Mouse (Mus musculus) monocyte, adult 5-6 weeks (primary cell): Measurements from ENCODE around the gene Gm20716. TPM values are rescaled to one million over a fixed set of nuclear protein-coding genes. Genes with fewer than 3 reads are reported as not detected.

ENCODE experiments used
- ATAC-seq: fragments of 153-309, 156-312 bp; replicated peaks from 2 replicates; pipeline ENCODE4 v1.8.0; 2017; ENCODE audit warnings: mild to moderate bottlenecking; ENCODE audit not compliant: low TSS enrichment, insufficient number of reproducible peaks, severe bottlenecking, poor library complexity, low FRiP score
- total RNA-seq: library from RNA; stranded (forward); fragments of 200-1000, 200-491, 200-594 nt; gene quantifications from 3 replicates; pipeline ENCODE4 v1.2.3, GENCODE M21; 2017

Gene Gm20716
- total RNA-seq, result 34.9 to 50.7 TPM (median 37.1 TPM) in 3 replicates

- peak; percentile 86 for ATAC-seq
These were observed at the start of gene Gm20716, which contains the start of the genes Dpm1 and Mocs3 for GRCm38 (mm10) chr2:168230026-168230728. TSS of gene Gm20716 (minus strand) at chr2:168230364. TSS of gene Dpm1 (minus strand) at chr2:168230591. TSS of gene Mocs3 (plus strand) at chr2:168230622.

- ATAC-seq, result peak; percentile 59; the same call in 1 of the 2 replicates
These were observed 44.3 kb upstream of the Gm20716 start for GRCm38 (mm10) chr2:168274374-168274935.

GRCm38 (mm10) chr2:168273387-168273786 lies 43.2 kb upstream of the Gm20716 start:
- no peak for ATAC-seq

GRCm38 (mm10) chr2:168268033-168268432 lies 37.9 kb upstream of the Gm20716 start:
- no peak for ATAC-seq

- no peak for ATAC-seq
These were observed 30.7 kb upstream of the Gm20716 start for GRCm38 (mm10) chr2:168260900-168261299.

- no peak for ATAC-seq
These were observed 30.0 kb upstream of the Gm20716 start for GRCm38 (mm10) chr2:168260124-168260523.

GRCm38 (mm10) chr2:168259046-168259445 lies 28.9 kb upstream of the Gm20716 start:
- no peak for ATAC-seq

GRCm38 (mm10) chr2:168257188-168257587 lies 27.0 kb upstream of the Gm20716 start:
- 0 out of 2 replicates have a peak, but pooled peaks have one; percentile 2 for ATAC-seq

GRCm38 (mm10) chr2:168256506-168256905 lies 26.3 kb upstream of the Gm20716 start:
- ATAC-seq, result no peak

- ATAC-seq, result no peak
These were observed 23.7 kb upstream of the Gm20716 start for GRCm38 (mm10) chr2:168253822-168254221.

- ATAC-seq, result no peak
These were observed 22.6 kb upstream of the Gm20716 start for GRCm38 (mm10) chr2:168252639-168253292.

GRCm38 (mm10) chr2:168250270-168250669 lies 20.1 kb upstream of the Gm20716 start:
- ATAC-seq, result peak; percentile 69

GRCm38 (mm10) chr2:168248856-168249245 lies 18.7 kb upstream of the Gm20716 start:
- ATAC-seq, result no peak; the same call in 1 of the 2 replicates

- no peak for ATAC-seq
These were observed 18.1 kb upstream of the Gm20716 start for GRCm38 (mm10) chr2:168248167-168248855.

GRCm38 (mm10) chr2:168245571-168245970 lies 15.4 kb upstream of the Gm20716 start:
- no peak for ATAC-seq

GRCm38 (mm10) chr2:168243278-168243677 lies 13.1 kb upstream of the Gm20716 start:
- no peak for ATAC-seq

GRCm38 (mm10) chr2:168242841-168243240 lies 12.7 kb upstream of the Gm20716 start:
- ATAC-seq, result no peak

- ATAC-seq, result no peak
These were observed 8.2 kb upstream of the Gm20716 start for GRCm38 (mm10) chr2:168238335-168238734.

- ATAC-seq, result no peak
These were observed 3.1 kb upstream of the Gm20716 start for GRCm38 (mm10) chr2:168233286-168233685.
